16 mouse cellular contexts compared by ENCODE assay signal in genomic region chr15:10738354-10739142, GRCm38 (mm10). TPM values are rescaled to one million over a fixed set of nuclear protein-coding genes. Genes with fewer than 3 reads are reported as not detected.
DNase-seq lines count a peak whose midpoint lies in the region; ATAC-seq and TF ChIP-seq lines count a peak whose summit lies in the region.
"Had no signal": no experiment of that assay in that cellular context is flagged by ENCODE, and none has a peak within 500 bp of the region (broad histone marks: within the 10 kb centered on the region; RNA-seq: fewer than 3 reads in every experiment).

No protein-coding gene starts in this region.

- no peak overlapping the region for H3K9ac ChIP-seq in heart, embryonic 16.5 days (ENCODE audit: low read length)
- H3K9ac ChIP-seq in lung, embryonic 14.5 days, result no peak overlapping the region
- no peak overlapping the region for H3K9ac ChIP-seq in limb, embryonic 15.5 days
- no peak overlapping the region for H3K9ac ChIP-seq in stomach, embryonic 15.5 days
- H3K9ac ChIP-seq: forebrain, postnatal 0 days; liver, embryonic 14.5 days had no signal

- H3K4me2 ChIP-seq in heart, embryonic 16.5 days (ENCODE audit: low read depth, low read length), result no peak overlapping the region
- H3K4me2 ChIP-seq in lung, embryonic 14.5 days, result no peak overlapping the region
- H3K4me2 ChIP-seq in limb, embryonic 15.5 days, result no peak overlapping the region
- no peak overlapping the region for H3K4me2 ChIP-seq in stomach, embryonic 15.5 days

- no peaks in the 10 kb centered on the region for H3K9me3 ChIP-seq in heart, embryonic 16.5 days (replicated peaks; ENCODE audit: control insufficient read depth, low read length)
- H3K9me3 ChIP-seq in lung, embryonic 14.5 days (ENCODE audit: low read depth, low read length), result no peaks in the 10 kb centered on the region
- no peaks in the 10 kb centered on the region for H3K9me3 ChIP-seq in limb, embryonic 15.5 days
- no peaks in the 10 kb centered on the region for H3K9me3 ChIP-seq in stomach, embryonic 15.5 days

- TF ChIP-seq CTCF in lung, embryonic 14.5 days (IDR thresholded peaks at IDR 0.05; ENCODE audit: low read depth), result no peak
- no peak for TF ChIP-seq CTCF in lung, adult 2 months (IDR thresholded peaks at IDR 0.05; ENCODE audit: insufficient read depth, low read length)

- ATAC-seq in heart, embryonic 16.5 days (replicated peaks; ENCODE audit: extremely low read depth, insufficient read depth, low FRiP score), result no peak
- peak; percentile 14; the same call in 1 of the 2 replicates for ATAC-seq in lung, embryonic 14.5 days (ENCODE audit: insufficient read depth)
- no peak for ATAC-seq in limb, embryonic 15.5 days (ENCODE audit: insufficient number of reproducible peaks, low FRiP score, low TSS enrichment, low read depth)
- no peak for ATAC-seq in stomach, embryonic 15.5 days (ENCODE audit: insufficient read depth, low FRiP score, low read depth)
- ATAC-seq: forebrain, postnatal 0 days; hindbrain, postnatal 0 days had no signal

- H3K27me3 ChIP-seq in heart, embryonic 16.5 days (ENCODE audit: control insufficient read depth, insufficient read depth, low read length), result no peaks in the 10 kb centered on the region
- no peaks in the 10 kb centered on the region for H3K27me3 ChIP-seq in lung, embryonic 14.5 days (ENCODE audit: insufficient read depth, low read length)
- H3K27me3 ChIP-seq in limb, embryonic 15.5 days, result no peaks in the 10 kb centered on the region
- no peaks in the 10 kb centered on the region for H3K27me3 ChIP-seq in stomach, embryonic 15.5 days (replicated peaks)

- no peak for TF ChIP-seq POLR2A in lung, adult 2 months (IDR thresholded peaks at IDR 0.05; ENCODE audit: borderline replicate concordance, extremely low read depth, low read depth, low read length)

- peaks cover 7% of the 10 kb centered on the region; the same call in 1 of the 2 replicates for H3K4me1 ChIP-seq in heart, embryonic 16.5 days (ENCODE audit: control insufficient read depth, insufficient read depth, low read length)
- H3K4me1 ChIP-seq in lung, embryonic 14.5 days (ENCODE audit: insufficient read depth), result peaks cover 13% of the 10 kb centered on the region
- H3K4me1 ChIP-seq in lung, adult 2 months (ENCODE audit: control insufficient read depth, insufficient read depth, low read length), result peaks cover 18% of the 10 kb centered on the region
- H3K4me1 ChIP-seq in limb, embryonic 15.5 days, result peaks cover 12% of the 10 kb centered on the region
- no peaks in the 10 kb centered on the region for H3K4me1 ChIP-seq in stomach, embryonic 15.5 days

- H3K4me3 ChIP-seq in heart, embryonic 16.5 days (ENCODE audit: low read length), result no peak overlapping the region
- no peak overlapping the region for H3K4me3 ChIP-seq in lung, embryonic 14.5 days (ENCODE audit: low read depth, low read length)
- H3K4me3 ChIP-seq in lung, adult 2 months (replicated peaks; ENCODE audit: extremely low read depth, low read depth, low read length), result no peak overlapping the region
- no peak overlapping the region for H3K4me3 ChIP-seq in limb, embryonic 15.5 days
- no peak overlapping the region for H3K4me3 ChIP-seq in stomach, embryonic 15.5 days (replicated peaks)

- WGBS in heart, embryonic 16.5 days, result 53% methylated on average over 6 of the region's 6 CpGs
- WGBS in lung, embryonic 14.5 days, result 45% methylated on average over 6 of the region's 6 CpGs
- WGBS in lung, adult 2 months, result 36% methylated on average over 6 of the region's 6 CpGs
- WGBS in limb, embryonic 15.5 days, result 72% methylated on average over 6 of the region's 6 CpGs
- WGBS in stomach, embryonic 15.5 days, result 67% methylated on average over 6 of the region's 6 CpGs

- no peaks in the 10 kb centered on the region for H3K36me3 ChIP-seq in heart, embryonic 16.5 days (ENCODE audit: control insufficient read depth, insufficient read depth)
- no peaks in the 10 kb centered on the region for H3K36me3 ChIP-seq in lung, embryonic 14.5 days (ENCODE audit: insufficient read depth)
- H3K36me3 ChIP-seq in limb, embryonic 15.5 days, result no peaks in the 10 kb centered on the region
- H3K36me3 ChIP-seq in stomach, embryonic 15.5 days, result no peaks in the 10 kb centered on the region

- H3K27ac ChIP-seq in heart, embryonic 16.5 days (ENCODE audit: low read length), result peak overlapping the region; percentile 5; the same call in 1 of the 2 replicates
- peak overlapping the region; percentile 51 for H3K27ac ChIP-seq in lung, embryonic 14.5 days (ENCODE audit: low read depth)
- H3K27ac ChIP-seq in limb, embryonic 15.5 days, result peak overlapping the region; percentile 72
- 0 out of 2 replicates have a peak overlapping the region, but pooled peaks have one; percentile 31 for H3K27ac ChIP-seq in stomach, embryonic 15.5 days
- H3K27ac ChIP-seq: hindbrain, postnatal 0 days; liver, embryonic 14.5 days had no signal

- DNase-seq in heart, adult 8-10 months (ENCODE audit: low spot score), result no peak
- peak; percentile 48 for DNase-seq in lung, embryonic 14.5 days
- no peak for DNase-seq in lung, adult 2 months
- no peak for DNase-seq in cerebellum, postnatal 14 days
- DNase-seq in adrenal gland, adult 8-10 months, result no peak
- DNase-seq: adrenal gland, adult 2 months; B cell, adult 2 months; cerebellum, postnatal 10 days; forebrain, postnatal 0 days; heart, postnatal 14 days had no signal

RNA-seq across cellular contexts. Expression of gene Rai14, which starts 24.1 kb away (rescaled TPM):
- polyA plus RNA-seq in heart, embryonic 16.5 days (2015; fragmentation: Nextera tagmentation; extraction: Ambion mirVana), result 12.7 and 16.7 TPM in 2 replicates
- total RNA-seq in heart, adult 8-10 months (2022), result 1 to 10 TPM; 3.3 to 4.1 (median 3.6) TPM
- polyA plus RNA-seq in lung, embryonic 14.5 days (2014; fragmentation: Nextera tagmentation; extraction: Ambion mirVana), result 73.1 and 74.7 TPM in 2 replicates
- polyA plus RNA-seq in lung, adult 2 months (2012; rRNA removed), result 9.4 and 14.3 TPM in 2 replicates
- 48.2 and 56.9 TPM in 2 replicates for polyA plus RNA-seq in limb, embryonic 15.5 days (2015; fragmentation: Nextera tagmentation; extraction: Ambion mirVana)
- polyA plus RNA-seq in stomach, embryonic 15.5 days (2015; fragmentation: Nextera tagmentation; extraction: Ambion mirVana), result 17.8 and 19.6 TPM in 2 replicates
- 10 to 100 TPM; 23.7 to 42.1 (median 28.6) TPM for total RNA-seq in adrenal gland, adult 8-10 months (2022)
- total RNA-seq: neutrophil, adult 5-6 weeks had no signal

Comparison
In these comparisons a context has a peak if more than half of its experiments do, and no peak if none do; other contexts are left out.
1. H3K27ac ChIP-seq: peak in every context shown above with its lines; median percentile 72 in limb, embryonic 15.5 days; 51 in lung, embryonic 14.5 days; 31 in stomach, embryonic 15.5 days; 5 in heart, embryonic 16.5 days.